Mouse (Mus musculus): ENCODE measurements around the gene Eng. TPM values are rescaled to one million over a fixed set of nuclear protein-coding genes. Genes with fewer than 3 reads are reported as not detected.

The Eng gene
- polyA plus RNA-seq, 1 experiment from 2014 or later: 28.4 TPM

DNA sequence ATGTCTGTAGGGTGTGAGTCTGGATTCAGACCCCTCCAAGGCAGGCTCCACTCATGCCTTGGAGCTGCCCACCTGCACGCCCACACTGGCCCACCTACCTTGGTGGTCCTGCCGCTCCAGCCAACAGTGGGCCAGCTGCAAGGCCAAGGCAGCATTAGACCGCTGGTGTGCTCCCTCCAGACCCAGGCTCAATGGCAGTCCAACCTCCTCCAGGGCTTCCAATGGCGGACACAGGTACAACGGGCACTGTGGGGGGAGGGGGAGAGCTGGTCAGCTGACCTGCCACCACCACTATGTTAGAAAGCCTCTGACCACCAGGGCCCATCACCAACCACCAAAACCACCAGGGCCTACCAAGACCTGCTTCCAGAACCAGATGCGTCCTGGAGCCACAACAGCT, 40.2 kb downstream of the Eng start:
- Histone ChIP-seq H3K4me2 (no peak overlapping the region), H3K27me3 (no peaks in the 10 kb centered on the region), H3K9ac (no peak overlapping the region), H3K4me1 (replicated peaks) (peaks cover 5% of the 10 kb centered on the region), H3K4me3 (no peak overlapping the region), H3K36me3 (peaks cover 57% of the 10 kb centered on the region), H3K27ac (replicated peaks) (no peak overlapping the region), H3K9me3 (no peaks in the 10 kb centered on the region)
- ATAC-seq (ENCODE audit: low read depth): no peak
- WGBS: 92% methylated on average over 6 of the region's 6 CpGs

DNA sequence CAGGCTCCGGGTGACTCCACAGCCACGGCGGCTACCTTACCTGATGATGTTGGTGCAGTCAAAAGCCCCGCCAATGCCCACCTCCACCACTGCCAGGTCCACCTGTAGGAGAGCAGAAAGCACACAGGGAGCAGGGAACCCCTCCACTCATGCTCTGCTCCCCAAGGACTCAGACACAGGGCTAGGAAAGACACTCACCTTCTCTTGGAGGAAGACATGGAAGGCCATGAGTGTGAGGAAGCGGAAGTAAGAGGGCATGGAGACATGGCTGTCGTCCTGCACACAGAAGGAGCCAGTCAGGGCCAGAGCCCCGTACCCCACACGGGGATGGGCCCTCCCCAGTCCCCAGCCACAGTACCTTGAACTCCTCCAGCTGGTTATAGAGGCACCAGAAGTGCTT, 41.2 kb downstream of the Eng start:
- Histone ChIP-seq H3K4me1 (replicated peaks) (peaks cover 2% of the 10 kb centered on the region), H3K27ac (replicated peaks) (no peak overlapping the region), H3K9me3 (no peaks in the 10 kb centered on the region), H3K9ac (no peak overlapping the region), H3K36me3 (peaks cover 50% of the 10 kb centered on the region), H3K4me2 (no peak overlapping the region), H3K4me3 (no peak overlapping the region), H3K27me3 (no peaks in the 10 kb centered on the region)
- ATAC-seq (ENCODE audit: low read depth): no peak
- 93% methylated on average over 8 of the region's 8 CpGs for WGBS

DNA sequence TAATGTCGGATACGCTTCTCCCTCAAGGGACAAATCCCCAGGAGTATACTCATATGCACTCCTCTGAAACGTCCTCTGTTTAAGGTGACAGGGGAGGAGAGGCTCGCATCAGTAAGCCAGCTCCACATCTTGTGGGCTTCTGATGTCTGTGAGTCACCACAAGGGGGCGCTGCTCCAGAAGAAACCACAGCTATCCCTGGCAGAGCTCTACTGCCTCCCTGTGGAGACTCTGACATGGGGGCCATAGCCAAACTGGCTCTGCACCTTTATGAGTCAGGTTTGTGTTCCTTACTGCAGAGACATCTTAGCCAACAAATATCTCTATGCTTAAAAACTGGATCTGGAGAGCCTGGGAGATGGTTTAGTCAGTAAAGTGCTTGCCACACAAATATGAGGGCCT, 43.0 kb downstream of the Eng start:
- H3K4me3 ChIP-seq: no peak overlapping the region
- H3K4me2 ChIP-seq: no peak overlapping the region
- peaks cover 31% of the 10 kb centered on the region for H3K36me3 ChIP-seq
- H3K27ac ChIP-seq (replicated peaks): 0 out of 2 replicates have a peak overlapping the region, but pooled peaks have one; percentile 40
- no peaks in the 10 kb centered on the region for H3K27me3 ChIP-seq
- H3K9ac ChIP-seq: no peak overlapping the region
- H3K9me3 ChIP-seq: no peaks in the 10 kb centered on the region
- no peak for ATAC-seq (ENCODE audit: low read depth)
- peaks cover 15% of the 10 kb centered on the region for H3K4me1 ChIP-seq (replicated peaks)
- 25% methylated on average over 5 of the region's 5 CpGs for WGBS

DNA sequence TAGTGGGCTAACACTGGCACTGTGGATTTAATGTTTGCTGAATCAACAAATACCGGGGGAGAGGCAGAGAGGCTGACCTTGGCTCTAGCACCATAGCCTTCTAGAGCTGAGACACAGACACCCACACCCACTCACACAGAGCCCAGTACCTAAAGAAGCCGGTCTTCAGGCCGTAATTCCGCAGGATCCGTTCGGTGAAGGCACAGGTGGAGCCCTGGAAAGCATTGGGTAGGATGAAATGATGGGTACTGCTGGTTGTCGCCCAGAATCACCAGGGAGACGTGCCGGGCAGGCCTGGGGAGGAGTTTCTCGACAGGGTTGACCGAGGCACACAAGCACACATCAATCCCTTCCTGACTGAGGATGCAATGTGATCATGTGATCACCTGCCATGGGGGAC, 44.6 kb downstream of the Eng start:
- H3K27me3 ChIP-seq: no peaks in the 10 kb centered on the region
- ATAC-seq (ENCODE audit: low read depth): no peak
- H3K4me1 ChIP-seq (replicated peaks): peaks cover 18% of the 10 kb centered on the region
- 90% methylated on average over 11 of the region's 11 CpGs for WGBS
- peak overlapping the region; percentile 38; the same call in 1 of the 2 replicates for H3K9ac ChIP-seq
- H3K4me3 ChIP-seq: no peak overlapping the region
- no peak overlapping the region for H3K27ac ChIP-seq (replicated peaks)
- no peak overlapping the region for H3K4me2 ChIP-seq
- H3K36me3 ChIP-seq: peaks cover 15% of the 10 kb centered on the region
- no peaks in the 10 kb centered on the region for H3K9me3 ChIP-seq

DNA sequence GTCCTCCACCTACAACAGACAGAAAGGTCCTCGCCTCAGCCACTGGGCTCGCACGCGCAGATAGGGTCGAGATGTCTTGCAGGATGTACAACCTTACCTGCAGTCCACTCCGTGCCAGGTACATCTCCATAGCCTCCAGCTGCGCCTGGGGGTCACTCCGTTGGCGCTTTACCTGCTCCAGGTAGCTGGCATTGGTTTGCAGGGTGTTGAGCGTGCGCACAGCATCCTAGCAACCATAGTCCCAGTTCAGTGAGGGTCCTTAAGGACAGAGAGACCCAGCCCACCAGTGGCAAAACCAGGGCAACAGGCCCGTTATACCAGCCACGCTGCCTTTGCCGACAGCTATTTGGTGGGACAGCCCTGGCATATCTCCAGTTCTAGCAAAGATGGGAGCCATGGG, 46.1 kb downstream of the Eng start:
- Histone ChIP-seq H3K4me3 (no peak overlapping the region), H3K9me3 (no peaks in the 10 kb centered on the region), H3K36me3 (peaks cover 2% of the 10 kb centered on the region; the same call in 1 of the 2 replicates), H3K9ac (no peak overlapping the region), H3K27me3 (no peaks in the 10 kb centered on the region), H3K4me1 (replicated peaks) (peaks cover 18% of the 10 kb centered on the region), H3K27ac (replicated peaks) (no peak overlapping the region), H3K4me2 (peak overlapping the region; percentile 84; the same call in 1 of the 2 replicates)
- WGBS: 94% methylated on average over 14 of the region's 14 CpGs
- ATAC-seq (ENCODE audit: low read depth): no peak

DNA sequence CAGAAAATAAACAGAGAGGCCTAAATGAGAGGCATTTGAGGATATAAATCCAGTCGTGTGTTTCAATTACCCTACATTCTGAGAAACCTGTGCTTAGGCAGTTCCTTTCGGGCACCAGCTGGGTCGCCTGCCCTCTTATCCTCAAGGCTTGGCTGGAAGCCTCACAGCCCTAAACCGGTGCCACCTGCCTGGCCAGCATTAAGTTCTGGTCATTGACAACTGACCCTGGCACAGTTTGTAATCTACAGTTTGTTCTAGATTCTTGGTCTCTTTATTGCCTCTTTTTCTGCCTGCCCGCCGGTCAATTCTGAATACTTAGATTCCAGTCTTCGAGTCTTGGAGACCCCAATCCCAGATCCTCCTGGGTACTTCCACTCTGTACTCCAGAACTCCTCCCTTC, 46.9 kb downstream of the Eng start:
- H3K27ac ChIP-seq (replicated peaks): peak overlapping the region; percentile 86
- no peak; the same call in 1 of the 2 replicates for ATAC-seq (ENCODE audit: low read depth)
- H3K27me3 ChIP-seq: no peaks in the 10 kb centered on the region
- H3K4me1 ChIP-seq (replicated peaks): peaks cover 18% of the 10 kb centered on the region
- no peaks in the 10 kb centered on the region for H3K36me3 ChIP-seq
- peak overlapping the region; percentile 84 for H3K4me2 ChIP-seq
- no peaks in the 10 kb centered on the region for H3K9me3 ChIP-seq
- H3K4me3 ChIP-seq: peak overlapping the region; percentile 72
- H3K9ac ChIP-seq: peak overlapping the region; percentile 84
- 13% methylated on average over 7 of the region's 7 CpGs for WGBS

DNA sequence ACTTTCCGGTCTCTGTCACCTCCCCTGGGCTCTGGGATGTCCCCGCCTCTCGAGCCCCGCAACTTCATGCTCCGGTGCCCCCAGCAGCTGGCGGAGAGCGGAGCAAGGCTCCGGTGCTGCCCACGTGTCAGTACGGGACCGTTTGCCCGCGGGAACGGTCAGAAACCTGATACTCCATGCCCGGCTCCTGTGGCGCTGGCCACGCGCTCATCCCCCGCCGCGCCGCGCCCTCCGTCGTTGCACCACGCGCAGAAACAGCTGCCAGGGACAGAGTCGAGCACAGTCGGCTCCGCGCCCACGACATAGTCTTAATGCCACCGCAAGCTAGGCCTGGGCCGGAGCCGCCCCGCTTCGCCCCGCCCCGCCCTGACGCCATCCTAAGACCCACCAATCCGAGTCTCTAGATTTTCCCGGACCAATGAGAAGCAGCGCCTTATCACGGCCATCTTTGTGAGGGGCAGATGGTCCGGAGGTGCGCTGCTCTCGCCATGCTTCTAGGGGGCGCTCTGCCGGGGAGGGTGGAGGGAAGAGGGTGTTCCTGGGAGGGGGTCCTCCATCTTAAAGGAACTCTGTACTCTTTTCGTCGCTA, 47.5 kb downstream of the Eng start:
- ATAC-seq (ENCODE audit: low read depth): peak; percentile 98
- under 1% methylated on average over 50 of the region's 51 CpGs for WGBS
- Histone ChIP-seq H3K36me3 (no peaks in the 10 kb centered on the region), H3K4me2 (peak overlapping the region; percentile 84), H3K27ac (replicated peaks) (peak overlapping the region; percentile 86), H3K27me3 (no peaks in the 10 kb centered on the region), H3K4me3 (peak overlapping the region; percentile 72), H3K4me1 (replicated peaks) (peaks cover 18% of the 10 kb centered on the region), H3K9me3 (no peaks in the 10 kb centered on the region), H3K9ac (peak overlapping the region; percentile 84)

DNA sequence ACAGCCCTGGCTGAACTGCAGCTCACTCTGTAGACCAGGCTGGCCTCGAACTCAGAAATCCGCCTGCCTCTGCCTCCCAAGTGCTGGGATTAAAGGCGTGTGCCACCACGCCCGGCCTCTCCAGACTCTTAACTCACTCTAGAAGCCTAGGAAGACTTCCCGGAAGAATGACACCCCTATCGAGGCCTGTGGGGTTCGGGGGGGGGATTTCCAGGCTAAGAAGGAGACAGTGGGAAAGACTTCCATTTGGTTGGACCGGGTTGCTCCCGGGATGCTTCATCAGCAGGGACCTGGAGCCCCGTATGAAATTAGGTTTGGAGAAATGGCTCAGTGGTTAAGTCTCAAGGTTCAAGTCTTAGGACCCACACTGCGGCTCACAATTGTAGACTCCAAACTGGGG, 48.3 kb downstream of the Eng start:
- Histone ChIP-seq H3K27me3 (no peaks in the 10 kb centered on the region), H3K4me3 (peak overlapping the region; percentile 72), H3K36me3 (no peaks in the 10 kb centered on the region), H3K4me2 (peak overlapping the region; percentile 84), H3K27ac (replicated peaks) (peak overlapping the region; percentile 68; the same call in 1 of the 2 replicates), H3K4me1 (replicated peaks) (peaks cover 18% of the 10 kb centered on the region), H3K9ac (peak overlapping the region; percentile 66), H3K9me3 (no peaks in the 10 kb centered on the region)
- no peak for ATAC-seq (ENCODE audit: low read depth)
- WGBS: 85% methylated on average over 12 of the region's 12 CpGs

DNA sequence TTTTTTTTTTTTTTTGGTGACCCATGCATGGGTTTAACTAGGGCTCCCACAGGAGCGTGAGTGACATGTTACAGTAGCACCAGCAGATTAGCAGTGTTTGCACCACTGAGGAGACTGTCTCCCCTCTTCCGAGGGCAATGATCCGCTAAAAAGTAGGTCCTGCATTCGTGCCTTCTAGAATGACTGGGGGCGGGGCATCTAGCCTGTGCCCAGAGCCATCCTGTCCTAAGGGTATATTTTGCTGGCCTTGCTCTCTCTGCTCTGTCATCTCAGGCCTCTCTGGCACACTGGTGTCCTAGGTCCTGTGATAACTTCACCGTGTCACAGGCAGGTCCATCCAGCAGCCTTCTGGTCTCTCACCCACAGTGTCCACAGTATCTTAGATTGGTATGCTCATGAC, 53.3 kb downstream of the Eng start:
- 83% methylated on average over 6 of the region's 6 CpGs for WGBS

DNA sequence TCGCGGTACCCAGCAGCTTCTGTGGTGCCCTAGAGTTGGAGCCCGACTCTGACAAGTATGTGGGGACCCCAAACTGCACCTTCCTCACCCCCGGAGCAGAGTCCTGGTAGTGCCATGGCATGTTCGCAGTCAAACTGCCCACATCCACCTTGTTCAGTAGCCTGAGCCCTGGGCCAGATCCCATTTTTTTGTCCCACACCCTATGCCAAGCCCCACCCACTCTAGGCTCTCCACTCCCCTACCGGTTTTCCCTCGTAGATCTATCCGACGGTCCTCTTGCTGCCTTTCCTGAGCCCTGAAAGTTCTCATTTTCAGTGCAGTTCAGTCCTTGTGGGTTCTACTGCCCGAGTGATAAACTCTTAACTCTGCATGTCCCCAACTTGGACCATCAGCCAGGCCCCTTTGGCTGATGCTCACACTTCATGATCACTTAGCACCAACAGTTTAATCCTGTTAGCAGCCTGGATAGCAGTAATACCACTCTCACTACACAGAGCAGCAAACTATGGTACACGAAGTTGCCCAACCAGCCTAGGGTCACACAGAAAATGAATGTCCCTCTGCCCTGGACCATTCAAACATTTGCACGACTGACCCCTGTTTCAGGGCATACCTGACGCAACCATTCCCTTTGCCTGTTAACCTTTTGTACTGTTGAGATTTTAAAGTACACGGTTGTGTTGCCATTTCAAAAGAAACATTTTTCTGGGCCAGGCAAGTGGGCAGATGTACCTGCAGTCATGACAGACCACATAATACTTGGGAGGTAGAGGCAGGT, 54.8 kb downstream of the Eng start:
- no peak overlapping the region for H3K9ac ChIP-seq
- peaks cover 47% of the 10 kb centered on the region for H3K36me3 ChIP-seq
- H3K4me1 ChIP-seq (replicated peaks): no peaks in the 10 kb centered on the region
- no peak overlapping the region for H3K4me2 ChIP-seq
- WGBS: 89% methylated on average over 14 of the region's 14 CpGs
- no peak for ATAC-seq (ENCODE audit: low read depth)
- H3K27me3 ChIP-seq: no peaks in the 10 kb centered on the region
- no peak overlapping the region for H3K4me3 ChIP-seq
- H3K9me3 ChIP-seq: no peaks in the 10 kb centered on the region
- no peak overlapping the region for H3K27ac ChIP-seq (replicated peaks)

More for the DNA sequence above, 53.3 kb downstream of the Eng start:
- no peaks in the 10 kb centered on the region for H3K27me3 ChIP-seq
- no peak overlapping the region for H3K4me2 ChIP-seq
- H3K36me3 ChIP-seq: peaks cover 32% of the 10 kb centered on the region
- ATAC-seq (ENCODE audit: low read depth): no peak
- no peaks in the 10 kb centered on the region for H3K9me3 ChIP-seq
- no peaks in the 10 kb centered on the region for H3K4me1 ChIP-seq (replicated peaks)
- no peak overlapping the region for H3K27ac ChIP-seq (replicated peaks)
- H3K9ac ChIP-seq: no peak overlapping the region
- H3K4me3 ChIP-seq: no peak overlapping the region

DNA sequence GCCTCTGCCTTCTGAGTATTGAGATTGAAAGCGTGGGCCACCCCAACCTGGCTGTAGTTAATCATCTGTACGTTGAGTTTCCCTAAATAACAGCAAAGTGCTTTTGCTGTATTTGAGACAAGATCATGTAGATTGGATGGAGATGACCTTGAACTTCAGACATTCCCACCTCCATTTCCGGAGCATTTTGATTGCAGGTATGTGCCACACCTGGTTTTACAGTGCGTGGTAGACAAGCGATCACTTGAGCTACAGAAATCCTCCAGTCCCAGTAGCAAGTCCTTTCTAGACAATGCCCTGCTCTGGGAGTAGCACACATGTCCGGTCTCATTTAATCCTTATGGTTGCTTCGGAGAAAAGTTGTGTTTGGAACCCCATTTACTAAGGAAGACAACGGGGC, 56.7 kb downstream of the Eng start:
- Histone ChIP-seq H3K36me3 (peaks cover 66% of the 10 kb centered on the region), H3K4me2 (no peak overlapping the region), H3K9ac (no peak overlapping the region), H3K4me1 (replicated peaks) (no peaks in the 10 kb centered on the region), H3K4me3 (no peak overlapping the region), H3K9me3 (no peaks in the 10 kb centered on the region), H3K27me3 (no peaks in the 10 kb centered on the region), H3K27ac (replicated peaks) (no peak overlapping the region)
- WGBS: 95% methylated on average over 8 of the region's 8 CpGs
- no peak for ATAC-seq (ENCODE audit: low read depth)

DNA sequence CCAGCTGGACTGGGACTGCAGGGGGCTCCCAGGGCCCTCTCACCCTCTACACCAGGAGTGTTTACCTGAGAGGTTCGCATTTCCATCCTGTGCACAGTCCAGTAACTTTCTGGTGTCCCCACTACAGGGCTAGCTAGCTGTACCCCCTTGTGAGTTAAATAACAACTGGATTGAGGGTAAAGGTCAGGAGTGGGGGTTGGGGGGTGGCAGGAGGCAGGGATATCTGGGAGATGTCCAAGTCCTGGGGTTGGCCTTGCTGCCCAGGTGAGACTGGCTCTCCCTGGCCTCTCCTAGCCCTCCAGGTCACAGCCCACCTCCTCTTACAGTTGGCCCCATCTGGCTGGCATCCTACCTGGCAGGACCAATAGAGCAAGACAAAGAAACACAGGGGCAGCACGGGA, 57.6 kb downstream of the Eng start, which contains the start of gene Fpgs:
Fpgs (minus strand) TSS at position 125 of the 401 bp plus-strand sequence.
- ATAC-seq (ENCODE audit: low read depth): no peak
- H3K9me3 ChIP-seq: no peaks in the 10 kb centered on the region
- H3K27me3 ChIP-seq: no peaks in the 10 kb centered on the region
- H3K4me2 ChIP-seq: no peak within 1 kb of the TSS
- H3K4me1 ChIP-seq (replicated peaks): no peaks in the 10 kb centered on the region
- H3K36me3 ChIP-seq: peaks cover 76% of the 10 kb centered on the region
- H3K27ac ChIP-seq (replicated peaks): no peak within 1 kb of the TSS
- H3K9ac ChIP-seq: no peak within 1 kb of the TSS
- H3K4me3 ChIP-seq: no peak within 1 kb of the TSS
- WGBS: 86% methylated on average over 2 of the region's 2 CpGs
